Mouse (Mus musculus) liver, postnatal 0 days (tissue): Measurements from ENCODE around the gene Bcl2l13.

Experiments used
- CTCF ChIP-seq: sonication (generic); IDR thresholded peaks from 2 replicates; pipeline ENCODE4 v1.5.1; 2016; ENCODE audit warnings: antibody characterized with exemption, low read depth
- EP300 ChIP-seq: IDR thresholded peaks from 2 replicates; pipeline ENCODE4 v1.6.1; 2016; ENCODE audit warnings: antibody characterized with exemption, low read depth, mild to moderate bottlenecking

DNA sequence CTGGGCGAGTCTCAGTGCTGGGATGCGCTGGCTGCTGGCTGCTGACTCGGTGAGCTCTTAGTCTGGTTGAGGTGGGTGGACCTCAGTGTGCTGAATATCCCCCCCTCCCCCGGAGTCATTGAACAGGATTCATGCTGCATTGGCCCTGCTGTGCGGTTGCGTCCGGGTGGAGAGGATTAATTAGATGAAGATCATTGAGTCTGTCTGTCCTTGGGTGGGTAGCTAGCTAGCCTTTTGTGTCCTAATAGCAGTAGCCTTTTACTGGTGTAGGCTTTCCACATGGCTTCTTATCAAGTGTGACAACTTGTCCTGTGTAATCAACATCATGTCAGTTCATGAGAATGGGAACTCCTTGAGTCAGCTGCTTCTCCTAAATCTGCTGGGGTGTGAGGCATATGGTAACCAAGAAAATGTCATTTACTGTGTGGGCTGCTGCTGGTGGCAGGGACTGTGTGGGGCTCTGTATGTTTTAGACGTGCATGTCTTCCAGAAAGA lies 22.3 kb downstream of the Bcl2l13 start:
- TF ChIP-seq EP300 (no peak), CTCF (no peak)
